Mouse (Mus musculus) kidney, adult 2 months (tissue): ENCODE data around the gene 5430419D17Rik. TPM values are rescaled to one million over a fixed set of nuclear protein-coding genes. Genes with fewer than 3 reads are reported as not detected.

Source experiments
- DNase-seq: peaks from one replicate; pipeline ENCODE4 v3.0.0; 2021
- H3K27ac ChIP-seq: fragments of 200-500 bp; 2 replicates; pipeline ENCODE4 v1.5.1; 2012; ENCODE audit warnings: low read depth, low read length, control low read depth, inconsistent platforms; ENCODE audit not compliant: insufficient read depth
- H3K27me3 ChIP-seq: fragments of 200-500 bp; replicated peaks from 2 replicates; pipeline ENCODE4 v1.6.1; 2012; ENCODE audit warnings: mild to moderate bottlenecking, moderate library complexity, low read length, inconsistent platforms; ENCODE audit not compliant: control insufficient read depth, insufficient read depth
- H3K36me3 ChIP-seq: fragments of 200-500 bp; 2 replicates; pipeline ENCODE4 v1.6.1; 2012; ENCODE audit warnings: mild to moderate bottlenecking, moderate library complexity, low read length, inconsistent platforms; ENCODE audit not compliant: control insufficient read depth, insufficient read depth
- H3K4me1 ChIP-seq: fragments of 200-500 bp; 2 replicates; pipeline ENCODE4 v1.6.1; 2011; ENCODE audit warnings: low read length; ENCODE audit not compliant: control insufficient read depth, insufficient read depth
- H3K4me3 ChIP-seq: fragments of 200-500 bp; 2 replicates; pipeline ENCODE4 v1.5.1; 2011; ENCODE audit warnings: mild to moderate bottlenecking, low read depth, low read length, control low read depth; ENCODE audit not compliant: insufficient read depth
- CTCF ChIP-seq: fragments of 200-500 bp; conservative IDR thresholded peaks from 2 replicates; pipeline ENCODE4 v1.5.1; 2011; ENCODE audit warnings: low read depth, mild to moderate bottlenecking, control low read depth, low read length, moderate library complexity, mixed read lengths; ENCODE audit not compliant: insufficient read depth, insufficient read length
- POLR2A ChIP-seq: fragments of 200-500 bp; IDR thresholded peaks from one replicate; pipeline ENCODE4 v1.6.1; 2011; ENCODE audit warnings: low read depth, low read length, control low read depth
- WGBS: fragments of 180-500 bp; shearing (Covaris S2); methylation state at CpG from one replicate; pipeline ENCODE4 v1.1.7; 2018; 5-methylcytosine and 5-hydroxymethylcytosine counted together
- polyA plus RNA-seq: library from polyadenylated mRNA; depleted of rRNA; stranded (reverse); fragments of >200 nt; gene quantifications from 2 replicates; pipeline ENCODE4 v1.2.3, GENCODE M21; 2012; rRNA removed

The 5430419D17Rik gene
- not detected in 2 replicates for polyA plus RNA-seq

DNA sequence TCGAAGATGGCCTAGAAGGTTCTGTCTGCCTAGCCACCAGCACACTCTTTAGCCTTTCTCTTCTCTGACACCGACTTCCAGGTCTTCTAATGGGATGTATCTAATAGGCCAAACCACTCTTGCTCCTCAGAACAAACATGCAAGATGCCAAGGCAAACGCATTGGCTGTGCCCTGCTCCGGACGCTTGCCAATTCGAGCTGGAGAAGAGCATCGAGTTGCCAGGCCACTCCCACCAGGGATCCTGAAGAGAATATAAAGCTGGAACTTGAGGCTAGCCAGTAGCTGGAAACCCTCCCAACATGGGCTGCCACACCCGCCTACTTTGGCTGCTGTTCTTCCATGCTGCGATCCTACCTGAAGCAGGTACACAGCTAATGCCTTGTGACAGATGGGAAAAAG, at the start of gene 5430419D17Rik:
5430419D17Rik (plus strand) TSS at position 282 of the 400 bp plus-strand sequence.
- Histone ChIP-seq H3K4me3 (no peak within 1 kb of the TSS), H3K36me3 (no peaks in the 10 kb centered on the region), H3K27ac (no peak within 1 kb of the TSS), H3K4me1 (no peaks in the 10 kb centered on the region), H3K27me3 (no peaks in the 10 kb centered on the region; the same call in 1 of the 2 replicates)
- no peak for DNase-seq
- TF ChIP-seq POLR2A: no peak
- TF ChIP-seq CTCF: no peak
- 85% methylated on average over 9 of the region's 9 CpGs for WGBS

DNA sequence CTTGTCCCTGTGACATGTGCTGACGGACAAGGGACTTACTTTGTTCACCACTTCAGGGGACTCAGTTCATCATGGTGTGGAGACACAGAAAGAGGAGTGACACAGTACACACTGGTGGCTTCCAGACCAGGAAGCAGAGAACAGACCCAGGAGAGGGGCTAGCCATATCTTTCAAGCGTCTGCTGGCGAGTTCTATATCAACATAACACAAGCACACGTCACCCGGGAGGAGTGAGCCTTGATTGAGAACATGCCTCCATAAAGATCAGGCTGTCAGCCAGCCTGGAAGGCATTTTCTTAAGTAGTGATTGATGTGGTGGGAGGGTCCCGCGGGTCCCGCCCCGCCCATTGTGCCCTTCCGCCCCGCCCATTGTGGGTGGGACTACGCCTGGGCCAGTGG, 44.2 kb upstream of the 5430419D17Rik start:
- H3K27me3 ChIP-seq: no peaks in the 10 kb centered on the region; the same call in 1 of the 2 replicates
- no peaks in the 10 kb centered on the region for H3K4me1 ChIP-seq
- 68% methylated on average over 12 of the region's 12 CpGs for WGBS
- no peak overlapping the region for H3K27ac ChIP-seq
- TF ChIP-seq POLR2A (no peak), CTCF (no peak)
- H3K36me3 ChIP-seq: no peaks in the 10 kb centered on the region
- no peak overlapping the region for H3K4me3 ChIP-seq
- DNase-seq: no peak

GRCm38 (mm10) chr7:131133181-131133580, 41.0 kb upstream of the 5430419D17Rik start:
- Histone ChIP-seq H3K4me1 (no peaks in the 10 kb centered on the region), H3K4me3 (no peak overlapping the region), H3K27ac (no peak overlapping the region), H3K27me3 (no peaks in the 10 kb centered on the region; the same call in 1 of the 2 replicates), H3K36me3 (no peaks in the 10 kb centered on the region)
- TF ChIP-seq CTCF (no peak), POLR2A (no peak)
- DNase-seq: no peak
- WGBS: 79% methylated on average over 3 of the region's 3 CpGs

- Histone ChIP-seq H3K4me1 (no peaks in the 10 kb centered on the region), H3K27ac (no peak within 1 kb of the TSS), H3K36me3 (no peaks in the 10 kb centered on the region), H3K4me3 (no peak within 1 kb of the TSS), H3K27me3 (no peaks in the 10 kb centered on the region)
- TF ChIP-seq POLR2A (no peak), CTCF (no peak)
- DNase-seq: no peak
- WGBS: 80% methylated on average over 2 of the region's 2 CpGs
Observed at GRCm38 (mm10) chr7:131146214-131146613, 28.0 kb upstream of the 5430419D17Rik start, which contains the start of gene 4933402N03Rik. Gene 4933402N03Rik (minus strand): TSS chr7:131146314.

- H3K27me3 ChIP-seq: no peaks in the 10 kb centered on the region
- 70% methylated on average over 3 of the region's 3 CpGs for WGBS
- no peaks in the 10 kb centered on the region for H3K4me1 ChIP-seq
- H3K36me3 ChIP-seq: no peaks in the 10 kb centered on the region
- no peak for TF ChIP-seq CTCF
- TF ChIP-seq POLR2A: no peak
- DNase-seq: no peak
- H3K4me3 ChIP-seq: no peak overlapping the region
- no peak overlapping the region for H3K27ac ChIP-seq
Observed at GRCm38 (mm10) chr7:131150179-131150578, 24.0 kb upstream of the 5430419D17Rik start.

- no peak overlapping the region for H3K27ac ChIP-seq
- no peak overlapping the region for H3K4me3 ChIP-seq
- TF ChIP-seq POLR2A (no peak), CTCF (no peak)
- H3K36me3 ChIP-seq: no peaks in the 10 kb centered on the region
- 52% methylated on average over 5 of the region's 5 CpGs for WGBS
- no peak for DNase-seq
- H3K4me1 ChIP-seq: no peaks in the 10 kb centered on the region
- no peaks in the 10 kb centered on the region for H3K27me3 ChIP-seq
Observed at GRCm38 (mm10) chr7:131153044-131153443, 21.2 kb upstream of the 5430419D17Rik start.

DNA sequence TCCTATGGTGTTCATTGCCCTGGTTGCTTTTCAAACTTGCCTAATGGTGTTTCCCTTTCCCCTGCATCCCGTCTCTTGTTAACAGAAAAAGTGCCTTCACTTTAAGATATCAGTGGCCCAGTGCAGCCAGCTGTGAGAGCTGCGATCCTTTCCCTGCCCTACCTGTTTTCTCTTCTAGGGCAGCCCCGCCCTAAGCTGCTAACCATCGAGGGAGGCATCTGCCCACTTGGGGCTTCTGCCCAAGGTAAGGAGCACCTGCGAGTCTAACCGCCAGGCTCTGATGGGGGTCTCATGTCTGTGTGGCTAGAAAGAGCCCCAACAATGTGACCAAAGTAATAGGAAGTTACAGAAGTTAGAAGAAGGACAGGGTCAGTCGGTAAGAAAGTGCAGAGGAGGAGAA, 12.0 kb upstream of the 5430419D17Rik start:
- TF ChIP-seq CTCF: no peak
- no peak for TF ChIP-seq POLR2A
- WGBS: 58% methylated on average over 7 of the region's 7 CpGs
- DNase-seq: no peak
- no peak overlapping the region for H3K4me3 ChIP-seq
- H3K36me3 ChIP-seq: no peaks in the 10 kb centered on the region
- no peak overlapping the region for H3K27ac ChIP-seq
- H3K4me1 ChIP-seq: no peaks in the 10 kb centered on the region
- H3K27me3 ChIP-seq: no peaks in the 10 kb centered on the region

DNA sequence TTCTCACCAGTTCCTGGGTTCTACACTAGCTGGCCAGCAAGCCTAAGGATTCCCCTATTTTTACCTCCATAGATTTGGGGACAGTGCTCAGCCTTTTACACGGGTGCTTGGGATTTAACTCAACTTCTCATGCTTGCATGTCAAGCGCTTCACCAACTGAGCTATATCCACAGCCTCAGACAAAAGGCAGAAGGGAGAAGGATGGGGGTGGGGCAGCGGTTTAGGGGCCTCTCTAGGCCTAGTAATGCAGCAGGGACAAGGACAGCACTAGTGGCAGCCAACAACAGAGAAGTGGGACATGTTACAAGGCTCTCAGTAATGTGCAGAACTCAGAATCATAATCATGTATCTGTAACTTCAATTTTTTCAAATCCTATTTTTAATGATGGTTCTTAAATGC, 6.4 kb upstream of the 5430419D17Rik start:
- Histone ChIP-seq H3K4me1 (no peaks in the 10 kb centered on the region), H3K36me3 (no peaks in the 10 kb centered on the region), H3K4me3 (no peak overlapping the region), H3K27me3 (no peaks in the 10 kb centered on the region), H3K27ac (no peak overlapping the region)
- no peak for DNase-seq
- TF ChIP-seq POLR2A (no peak), CTCF (no peak)
- WGBS: 76% methylated on average over 3 of the region's 3 CpGs
